Mouse (Mus musculus) midbrain, embryonic 15.5 days (tissue): ENCODE data around the gene Ppp1r15b. TPM values are rescaled to one million over a fixed set of nuclear protein-coding genes. Genes with fewer than 3 reads are reported as not detected.

ENCODE experiments used
- ATAC-seq: fragments of 200-750 bp; cut with Nextera tagmentation; replicated peaks from 2 replicates; pipeline ENCODE4 v1.8.0; 2017; ENCODE audit warnings: moderate TSS enrichment
- H3K27ac ChIP-seq: fragments of 300-500 bp; sonication (generic); 2 replicates; pipeline ENCODE4 v1.5.1; 2015; ENCODE audit warnings: mild to moderate bottlenecking, inconsistent platforms
- H3K27me3 ChIP-seq: fragments of 300-500 bp; sonication (generic); replicated peaks from 2 replicates; pipeline ENCODE4 v1.6.1; 2015; ENCODE audit warnings: inconsistent platforms
- H3K36me3 ChIP-seq: fragments of 300-500 bp; sonication (generic); replicated peaks from 2 replicates; pipeline ENCODE4 v1.6.1; 2015; ENCODE audit warnings: inconsistent platforms
- H3K4me1 ChIP-seq: fragments of 300-500 bp; sonication (generic); 2 replicates; pipeline ENCODE4 v1.6.1; 2015; ENCODE audit warnings: inconsistent platforms
- H3K4me2 ChIP-seq: fragments of 300-500 bp; sonication (generic); 2 replicates; pipeline ENCODE4 v1.6.1; 2015; ENCODE audit warnings: inconsistent platforms, mild to moderate bottlenecking, moderate library complexity
- H3K4me3 ChIP-seq: fragments of 300-500 bp; sonication (generic); 2 replicates; pipeline ENCODE4 v1.5.1; 2015; ENCODE audit warnings: mild to moderate bottlenecking, inconsistent platforms
- H3K9ac ChIP-seq: fragments of 300-500 bp; sonication (generic); 2 replicates; pipeline ENCODE4 v1.6.1; 2015; ENCODE audit warnings: mild to moderate bottlenecking, inconsistent platforms
- H3K9me3 ChIP-seq: fragments of 300-500 bp; sonication (generic); 2 replicates; pipeline ENCODE4 v1.6.1; 2016; ENCODE audit warnings: inconsistent platforms
- WGBS: fragments of 180-500 bp; shearing (Covaris S2); methylation state at CpG from one replicate; pipeline ENCODE4 v1.1.7; 2015; ENCODE audit warnings: mixed read lengths; 5-methylcytosine and 5-hydroxymethylcytosine counted together
- polyA plus RNA-seq: library from polyadenylated mRNA; unstranded; fragments of >200 nt; fragmentation: Nextera tagmentation; extraction: Ambion mirVana; gene quantifications from 2 replicates; pipeline ENCODE4 v1.2.1, GENCODE M21; 2015

Gene Ppp1r15b
- polyA plus RNA-seq, result 29.2 and 30.1 TPM in 2 replicates

GRCm38 (mm10) chr1:133130638-133131560 is at the start of gene Ppp1r15b:
Ppp1r15b (plus strand) TSS chr1:133131143.
- Histone ChIP-seq H3K27me3 (no peaks in the 10 kb centered on the region), H3K4me3 (peak within 1 kb of the TSS; percentile 79), H3K4me1 (peaks cover 42% of the 10 kb centered on the region), H3K36me3 (no peaks in the 10 kb centered on the region), H3K9me3 (no peaks in the 10 kb centered on the region), H3K9ac (peak within 1 kb of the TSS; percentile 89), H3K4me2 (peak within 1 kb of the TSS; percentile 95), H3K27ac (peak within 1 kb of the TSS; percentile 96)
- WGBS, result 1% methylated on average over 69 of the region's 72 CpGs
- ATAC-seq, result peak; percentile 99

DNA sequence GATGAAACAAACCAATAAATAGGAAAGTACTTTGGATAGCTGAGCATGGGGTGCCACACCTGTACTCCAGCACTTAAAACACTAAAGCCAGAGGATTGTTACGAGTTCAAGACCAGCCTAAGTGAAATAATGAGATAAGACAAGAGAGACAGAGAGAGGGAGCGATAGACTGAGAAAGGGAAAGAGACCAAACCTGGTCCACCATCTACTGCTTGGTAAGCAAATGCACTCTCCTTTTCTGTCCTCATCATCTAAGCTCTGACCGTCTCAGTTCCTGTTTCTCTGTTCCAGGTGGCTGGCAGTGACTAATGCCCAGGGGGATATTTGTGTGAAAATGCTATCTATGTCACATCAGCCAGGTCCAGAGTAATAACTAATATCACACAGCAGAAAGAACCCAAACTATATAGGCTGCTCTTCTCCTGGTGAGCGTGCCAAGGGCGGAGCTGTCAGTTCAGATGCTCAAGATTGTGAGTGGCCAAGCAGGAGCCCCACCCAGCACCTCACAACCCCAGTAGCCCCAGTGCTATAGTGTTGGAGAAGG is 47.9 kb upstream of the Ppp1r15b start:
- 97% methylated on average over 5 of the region's 5 CpGs for WGBS
- Histone ChIP-seq H3K4me2 (no peak overlapping the region), H3K36me3 (peaks cover 17% of the 10 kb centered on the region; the same call in 1 of the 2 replicates), H3K27me3 (no peaks in the 10 kb centered on the region), H3K27ac (no peak overlapping the region), H3K9me3 (no peaks in the 10 kb centered on the region), H3K4me1 (peaks cover 10% of the 10 kb centered on the region), H3K4me3 (no peak overlapping the region), H3K9ac (no peak overlapping the region)
- no peak for ATAC-seq

- peaks cover 18% of the 10 kb centered on the region; the same call in 1 of the 2 replicates for H3K36me3 ChIP-seq
- 82% methylated on average over 11 of the region's 11 CpGs for WGBS
- H3K4me2 ChIP-seq, result no peak overlapping the region
Observed at GRCm38 (mm10) chr1:133083942-133084625, 46.9 kb upstream of the Ppp1r15b start.

DNA sequence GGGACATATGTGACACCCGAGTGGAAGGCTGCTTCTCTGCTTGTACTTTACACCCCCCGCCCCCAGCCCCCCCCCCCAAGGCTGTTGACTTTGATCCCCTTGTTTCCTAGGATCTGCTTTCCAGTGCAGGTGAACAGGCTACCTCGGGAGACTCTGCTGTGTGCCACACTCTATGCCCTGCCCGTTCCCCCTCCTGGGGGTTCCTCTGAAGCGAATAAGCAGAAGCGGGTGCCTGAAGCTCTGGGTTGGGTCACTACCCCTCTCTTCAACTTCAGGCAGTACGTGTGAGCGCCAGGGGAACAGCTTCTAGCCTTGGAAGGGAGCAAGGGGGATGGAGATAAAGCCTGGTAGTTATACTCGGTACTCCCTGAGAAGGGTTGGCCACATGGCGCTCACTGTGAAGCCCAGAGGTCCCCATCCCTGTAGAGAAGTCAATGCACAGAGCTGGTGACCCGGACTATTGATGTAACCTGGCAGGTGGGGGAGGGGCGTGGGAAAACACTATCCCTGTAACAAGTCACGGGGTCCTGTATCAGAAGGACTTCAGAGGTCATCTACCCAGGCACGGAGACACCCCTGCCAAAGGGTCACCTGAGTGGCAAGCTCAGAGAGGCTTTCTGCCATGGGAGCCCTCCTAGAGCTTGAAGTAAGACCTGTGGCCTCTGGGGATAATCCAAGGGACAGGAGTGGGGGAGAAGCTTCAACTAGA is 46.1 kb upstream of the Ppp1r15b start:
- H3K9ac ChIP-seq, result no peak overlapping the region
- H3K4me1 ChIP-seq, result peaks cover 6% of the 10 kb centered on the region
- no peak overlapping the region for H3K4me2 ChIP-seq
- H3K27me3 ChIP-seq, result no peaks in the 10 kb centered on the region
- no peak overlapping the region for H3K4me3 ChIP-seq
- no peak overlapping the region for H3K27ac ChIP-seq
- peaks cover 20% of the 10 kb centered on the region; the same call in 1 of the 2 replicates for H3K36me3 ChIP-seq
- H3K9me3 ChIP-seq, result no peaks in the 10 kb centered on the region
- WGBS, result 83% methylated on average over 13 of the region's 14 CpGs
- no peak for ATAC-seq

More at GRCm38 (mm10) chr1:133083942-133084625, 46.9 kb upstream of the Ppp1r15b start:
- no peak overlapping the region for H3K9ac ChIP-seq
- H3K27me3 ChIP-seq, result no peaks in the 10 kb centered on the region
- H3K4me1 ChIP-seq, result peaks cover 10% of the 10 kb centered on the region
- H3K27ac ChIP-seq, result no peak overlapping the region
- ATAC-seq, result no peak
- H3K9me3 ChIP-seq, result no peaks in the 10 kb centered on the region
- H3K4me3 ChIP-seq, result no peak overlapping the region

DNA sequence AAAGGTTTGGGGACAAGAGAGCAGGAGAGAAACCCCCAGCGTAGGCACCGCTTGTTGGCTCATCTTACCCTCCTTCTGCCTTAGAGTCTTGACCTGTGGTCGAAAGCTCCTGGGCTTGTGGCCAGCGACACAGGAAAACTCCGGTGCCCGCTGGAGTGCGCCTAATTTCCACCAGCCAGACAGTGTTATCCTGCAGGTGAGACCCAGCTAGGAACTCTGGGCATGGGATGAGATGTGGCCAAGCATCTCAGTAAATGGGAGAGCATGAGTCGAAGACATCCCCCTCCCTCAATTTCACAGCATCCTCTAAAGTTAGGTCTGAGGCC is 45.6 kb upstream of the Ppp1r15b start:
- WGBS, result 90% methylated on average over 8 of the region's 8 CpGs
- Histone ChIP-seq H3K9me3 (no peaks in the 10 kb centered on the region), H3K4me3 (no peak overlapping the region), H3K9ac (no peak overlapping the region), H3K27ac (no peak overlapping the region), H3K27me3 (no peaks in the 10 kb centered on the region), H3K36me3 (peaks cover 26% of the 10 kb centered on the region; the same call in 1 of the 2 replicates), H3K4me1 (peaks cover under 1% of the 10 kb centered on the region; the same call in 1 of the 2 replicates), H3K4me2 (no peak overlapping the region)
- ATAC-seq, result no peak

DNA sequence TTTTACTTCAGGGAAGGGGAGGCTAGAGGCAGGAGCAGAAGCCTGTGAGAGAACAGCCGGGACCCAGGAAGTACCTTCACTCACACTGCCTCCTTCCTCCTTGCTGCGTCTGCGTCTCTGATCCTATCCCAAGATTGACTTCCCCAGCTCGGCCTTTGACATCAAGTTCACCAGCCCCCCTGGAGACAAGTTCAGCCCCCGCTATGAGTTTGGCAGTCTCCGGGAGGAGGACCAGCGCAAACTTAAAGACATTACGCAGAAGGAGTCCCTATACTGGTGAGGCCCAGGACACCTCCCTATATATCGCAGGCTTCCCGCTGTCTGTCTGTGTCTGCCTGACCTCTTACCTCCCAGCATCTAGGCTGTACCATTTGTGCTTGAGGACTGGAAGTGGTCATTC is 44.1 kb upstream of the Ppp1r15b start:
- Histone ChIP-seq H3K27ac (no peak overlapping the region), H3K4me1 (no peaks in the 10 kb centered on the region), H3K4me3 (no peak overlapping the region), H3K36me3 (peaks cover 39% of the 10 kb centered on the region), H3K9me3 (no peaks in the 10 kb centered on the region), H3K9ac (no peak overlapping the region), H3K27me3 (no peaks in the 10 kb centered on the region), H3K4me2 (no peak overlapping the region)
- WGBS, result 87% methylated on average over 10 of the region's 10 CpGs
- no peak for ATAC-seq

- Histone ChIP-seq H3K36me3 (peaks cover 43% of the 10 kb centered on the region), H3K9me3 (no peaks in the 10 kb centered on the region), H3K4me1 (no peaks in the 10 kb centered on the region), H3K4me3 (no peak overlapping the region), H3K9ac (no peak overlapping the region), H3K27me3 (no peaks in the 10 kb centered on the region), H3K27ac (0 out of 2 replicates have a peak overlapping the region, but pooled peaks have one; percentile 38), H3K4me2 (no peak overlapping the region)
- WGBS, result 43% methylated on average over 7 of the region's 7 CpGs
- ATAC-seq, result peak; percentile 53; the same call in 1 of the 2 replicates
Observed at GRCm38 (mm10) chr1:133087206-133087905, 43.6 kb upstream of the Ppp1r15b start.

DNA sequence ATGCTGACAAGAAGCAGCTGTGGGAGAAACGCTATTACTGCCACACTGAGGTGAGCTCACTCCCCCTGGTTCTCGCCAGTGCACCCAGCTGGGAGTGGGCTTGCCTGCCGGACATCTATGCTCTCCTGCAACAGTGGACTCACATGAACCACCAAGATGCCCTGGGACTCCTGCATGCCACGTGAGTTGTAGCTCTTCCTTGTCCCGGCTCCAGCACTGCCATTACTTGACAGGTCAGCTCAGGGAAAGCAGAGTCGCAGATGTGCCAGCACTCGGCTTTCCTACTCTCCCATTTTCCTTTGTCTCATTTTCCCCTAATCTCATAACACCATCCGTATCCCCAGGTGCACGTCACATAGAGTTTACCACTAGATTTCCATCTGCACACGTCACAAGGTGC is 42.7 kb upstream of the Ppp1r15b start:
- Histone ChIP-seq H3K27ac (no peak overlapping the region), H3K27me3 (no peaks in the 10 kb centered on the region), H3K36me3 (peaks cover 42% of the 10 kb centered on the region), H3K9me3 (no peaks in the 10 kb centered on the region), H3K4me1 (no peaks in the 10 kb centered on the region), H3K4me3 (no peak overlapping the region), H3K4me2 (no peak overlapping the region), H3K9ac (no peak overlapping the region)
- 87% methylated on average over 10 of the region's 10 CpGs for WGBS
- ATAC-seq, result no peak

GRCm38 (mm10) chr1:133089415-133089814 is 41.5 kb upstream of the Ppp1r15b start:
- peaks cover 47% of the 10 kb centered on the region for H3K36me3 ChIP-seq
- no peaks in the 10 kb centered on the region for H3K27me3 ChIP-seq
- no peak overlapping the region for H3K9ac ChIP-seq
- no peaks in the 10 kb centered on the region for H3K4me1 ChIP-seq
- 85% methylated on average over 4 of the region's 4 CpGs for WGBS
- no peaks in the 10 kb centered on the region for H3K9me3 ChIP-seq
- no peak overlapping the region for H3K4me2 ChIP-seq
- ATAC-seq, result no peak
- H3K27ac ChIP-seq, result no peak overlapping the region
- H3K4me3 ChIP-seq, result no peak overlapping the region

DNA sequence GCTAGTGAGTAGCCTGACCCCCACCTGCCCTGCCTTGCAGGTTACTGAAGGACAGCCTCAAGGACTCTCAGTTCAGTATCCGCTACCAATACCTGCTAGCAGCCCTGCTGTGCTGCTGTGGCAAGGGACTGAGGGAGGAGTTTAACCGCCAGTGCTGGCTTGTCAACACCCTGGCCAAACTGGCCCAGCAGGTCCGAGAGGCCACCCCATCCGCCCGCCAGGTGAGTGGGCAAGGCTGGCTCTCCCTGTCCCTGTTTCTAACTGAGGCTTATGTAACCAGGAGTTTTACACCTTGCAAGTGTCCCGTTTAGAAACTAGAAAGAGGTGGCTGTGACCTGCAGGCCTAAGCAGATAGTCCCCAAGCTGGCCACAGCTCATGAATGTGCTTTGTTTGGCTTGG is 40.3 kb upstream of the Ppp1r15b start:
- H3K4me2 ChIP-seq, result no peak overlapping the region
- peaks cover 55% of the 10 kb centered on the region for H3K36me3 ChIP-seq
- ATAC-seq, result no peak
- no peaks in the 10 kb centered on the region for H3K9me3 ChIP-seq
- no peaks in the 10 kb centered on the region for H3K27me3 ChIP-seq
- H3K4me3 ChIP-seq, result no peak overlapping the region
- no peak overlapping the region for H3K27ac ChIP-seq
- no peak overlapping the region for H3K9ac ChIP-seq
- 87% methylated on average over 6 of the region's 6 CpGs for WGBS
- no peaks in the 10 kb centered on the region for H3K4me1 ChIP-seq

- peaks cover 55% of the 10 kb centered on the region for H3K36me3 ChIP-seq
- H3K4me2 ChIP-seq, result no peak overlapping the region
- no peak overlapping the region for H3K9ac ChIP-seq
- ATAC-seq, result no peak
- H3K9me3 ChIP-seq, result no peaks in the 10 kb centered on the region
- no peak overlapping the region for H3K27ac ChIP-seq
- no peaks in the 10 kb centered on the region for H3K27me3 ChIP-seq
- WGBS, result 89% methylated on average over 8 of the region's 8 CpGs
- H3K4me3 ChIP-seq, result no peak overlapping the region
- no peaks in the 10 kb centered on the region for H3K4me1 ChIP-seq
Observed at GRCm38 (mm10) chr1:133091483-133091882, 39.5 kb upstream of the Ppp1r15b start.
